Mouse (Mus musculus) central nervous system, embryonic 11.5 days (tissue): Measurements from ENCODE around the gene Fam124a. TPM values are rescaled to one million over a fixed set of nuclear protein-coding genes. Genes with fewer than 3 reads are reported as not detected.

Experiments used
- polyA plus RNA-seq: library from polyadenylated mRNA; depleted of rRNA; stranded (reverse); fragments of >200 nt; gene quantifications from 2 replicates; pipeline ENCODE4 v1.2.3, GENCODE M21; 2012; rRNA removed

Gene Fam124a
- polyA plus RNA-seq = 5.6 and 6.1 TPM in 2 replicates

GRCm38 (mm10) chr14:62555309-62555829 is at the start of gene Fam124a:
Gene Fam124a, plus strand, starts transcription at chr14:62555737.

GRCm38 (mm10) chr14:62566821-62567220 is 11.3 kb downstream of the Fam124a start, which contains the start of gene Gm4131:
Gene Gm4131, minus strand, starts transcription at chr14:62566921.

Other genes with a start within 250 kb of the Fam124a start
- gene Gucy1b2, start 99.4 kb upstream of the Fam124a start, polyA plus RNA-seq = 0.41 and 0.62 TPM in 2 replicates
- not detected in 2 replicates for gene Gm4131, start 11.2 kb downstream of the Fam124a start, polyA plus RNA-seq
- not detected in 2 replicates for gene Serpine3, start 107.9 kb downstream of the Fam124a start, polyA plus RNA-seq
- 18.3 and 20.9 TPM in 2 replicates for gene Ints6, start 205.4 kb downstream of the Fam124a start, polyA plus RNA-seq